Mouse (Mus musculus): Measurements from ENCODE around the gene Zyg11a. TPM values are rescaled to one million over a fixed set of nuclear protein-coding genes. Genes with fewer than 3 reads are reported as not detected.

Zyg11a gene
- polyA plus RNA-seq, 1 experiment from 2014 or later = not detected

DNA sequence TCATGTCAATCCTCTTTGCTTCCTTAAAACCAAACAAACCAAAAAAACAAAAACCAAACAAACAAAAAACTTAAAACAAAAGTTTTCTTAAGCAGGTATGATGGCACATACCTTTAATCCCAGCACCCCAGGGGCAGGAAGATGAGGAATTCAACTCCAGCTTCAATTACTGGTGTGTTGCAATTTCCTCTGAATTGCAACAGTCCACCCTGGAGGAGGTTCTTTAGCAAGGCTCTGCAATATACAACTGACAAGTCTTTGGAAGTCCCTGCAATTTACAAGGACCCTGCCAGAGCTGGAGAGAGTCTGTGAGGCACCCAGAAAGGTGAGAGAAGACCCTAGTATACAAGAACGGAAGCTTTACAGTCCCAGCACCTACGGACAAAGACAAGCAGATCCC, 4.8 kb downstream of the Zyg11a start:
- H3K9me3 ChIP-seq (replicated peaks; ENCODE audit: control insufficient read depth, low read length) = no peaks in the 10 kb centered on the region
- no peaks in the 10 kb centered on the region for H3K36me3 ChIP-seq (ENCODE audit: control insufficient read depth, insufficient read depth, low read length)
- peaks cover 24% of the 10 kb centered on the region; the same call in 1 of the 2 replicates for H3K27me3 ChIP-seq (replicated peaks; ENCODE audit: control insufficient read depth, insufficient read depth, low read length)
- ATAC-seq (no peak), DNase-seq (ENCODE audit: low spot score) (no peak)
- no peak overlapping the region for H3K27ac ChIP-seq (ENCODE audit: low read depth, low read length)
- H3K4me1 ChIP-seq (ENCODE audit: control insufficient read depth, insufficient read depth, low read length) = no peaks in the 10 kb centered on the region
- no peak overlapping the region for H3K9ac ChIP-seq (ENCODE audit: low read length)
- 89% methylated on average over 2 of the region's 2 CpGs for WGBS
- H3K4me3 ChIP-seq (ENCODE audit: low read depth, low read length) = no peak overlapping the region
- H3K4me2 ChIP-seq (ENCODE audit: low read length) = no peak overlapping the region

DNA sequence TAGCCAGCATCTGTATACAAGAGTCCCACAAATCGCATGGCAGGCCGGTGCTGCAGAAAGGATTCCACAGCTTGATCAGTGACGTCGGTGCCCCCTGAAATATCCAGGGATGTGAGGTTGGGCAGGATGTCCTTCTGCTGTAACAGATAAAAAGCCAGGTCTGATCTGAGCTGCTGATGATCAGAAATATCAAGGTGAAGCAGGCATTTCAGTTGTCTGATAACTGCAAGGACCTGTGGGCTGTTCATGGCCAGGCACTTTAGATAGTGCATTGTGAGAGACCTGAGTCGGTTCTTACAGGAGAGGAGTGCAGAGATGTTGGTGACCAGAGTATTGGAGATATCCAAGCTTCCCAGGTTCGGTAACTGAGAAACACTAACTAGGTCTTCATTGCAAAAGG, 13.2 kb downstream of the Zyg11a start:
- 94% methylated on average over 6 of the region's 6 CpGs for WGBS
- H3K27me3 ChIP-seq (replicated peaks; ENCODE audit: control insufficient read depth, insufficient read depth, low read length) = no peaks in the 10 kb centered on the region
- H3K9me3 ChIP-seq (replicated peaks; ENCODE audit: control insufficient read depth, low read length) = no peaks in the 10 kb centered on the region
- H3K4me1 ChIP-seq (ENCODE audit: control insufficient read depth, insufficient read depth, low read length) = no peaks in the 10 kb centered on the region
- H3K4me2 ChIP-seq (ENCODE audit: low read length) = no peak overlapping the region
- no peak overlapping the region for H3K9ac ChIP-seq (ENCODE audit: low read length)
- DNase-seq (ENCODE audit: low spot score) (no peak), ATAC-seq (no peak)
- no peak overlapping the region for H3K27ac ChIP-seq (ENCODE audit: low read depth, low read length)
- H3K36me3 ChIP-seq (ENCODE audit: control insufficient read depth, insufficient read depth, low read length) = no peaks in the 10 kb centered on the region
- H3K4me3 ChIP-seq (ENCODE audit: low read depth, low read length) = no peak overlapping the region

DNA sequence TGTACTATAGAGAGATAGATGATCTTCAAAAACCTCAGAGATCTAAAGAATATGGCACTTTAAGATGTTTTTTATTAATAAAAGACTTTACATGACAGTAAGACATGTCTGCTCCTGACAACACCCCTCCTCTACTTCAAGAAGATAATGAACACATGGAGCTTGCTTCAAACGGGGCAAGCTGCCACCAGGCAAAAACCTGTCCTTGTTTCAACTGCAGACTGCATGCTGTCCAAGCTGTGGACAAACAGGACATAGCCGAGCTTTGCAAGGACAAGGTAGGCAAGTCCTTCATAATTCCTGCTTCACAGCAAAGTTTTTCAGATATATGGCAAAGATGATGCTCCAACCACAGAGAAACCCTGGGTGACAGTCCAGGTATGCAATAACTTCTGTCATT, 18.6 kb downstream of the Zyg11a start:
- Histone ChIP-seq H3K9me3 (replicated peaks; ENCODE audit: control insufficient read depth, low read length) (no peaks in the 10 kb centered on the region), H3K27me3 (replicated peaks; ENCODE audit: control insufficient read depth, insufficient read depth, low read length) (no peaks in the 10 kb centered on the region), H3K27ac (ENCODE audit: low read depth, low read length) (no peak overlapping the region), H3K4me3 (ENCODE audit: low read depth, low read length) (no peak overlapping the region), H3K4me2 (ENCODE audit: low read length) (no peak overlapping the region), H3K4me1 (ENCODE audit: control insufficient read depth, insufficient read depth, low read length) (no peaks in the 10 kb centered on the region), H3K36me3 (ENCODE audit: control insufficient read depth, insufficient read depth, low read length) (no peaks in the 10 kb centered on the region), H3K9ac (ENCODE audit: low read length) (no peak overlapping the region)
- ATAC-seq (no peak), DNase-seq (ENCODE audit: low spot score) (no peak)
- 69% methylated on average over 2 of the region's 2 CpGs for WGBS

- Histone ChIP-seq H3K4me1 (ENCODE audit: control insufficient read depth, insufficient read depth, low read length) (no peaks in the 10 kb centered on the region), H3K4me3 (ENCODE audit: low read depth, low read length) (no peak overlapping the region), H3K9ac (ENCODE audit: low read length) (no peak overlapping the region), H3K4me2 (ENCODE audit: low read length) (no peak overlapping the region), H3K27me3 (replicated peaks; ENCODE audit: control insufficient read depth, insufficient read depth, low read length) (no peaks in the 10 kb centered on the region), H3K27ac (ENCODE audit: low read depth, low read length) (no peak overlapping the region), H3K36me3 (ENCODE audit: control insufficient read depth, insufficient read depth, low read length) (no peaks in the 10 kb centered on the region), H3K9me3 (replicated peaks; ENCODE audit: control insufficient read depth, low read length) (no peaks in the 10 kb centered on the region)
- DNase-seq (ENCODE audit: low spot score) (peak; percentile 17), ATAC-seq (no peak)
- WGBS = 68% methylated on average over 6 of the region's 6 CpGs
Measured at GRCm38 (mm10) chr4:108196277-108196855, 21.5 kb downstream of the Zyg11a start.

GRCm38 (mm10) chr4:108192821-108193323, 25.0 kb downstream of the Zyg11a start:
- no peak overlapping the region for H3K4me2 ChIP-seq (ENCODE audit: low read length)
- H3K27ac ChIP-seq (ENCODE audit: low read depth, low read length) = no peak overlapping the region
- no peaks in the 10 kb centered on the region for H3K36me3 ChIP-seq (ENCODE audit: control insufficient read depth, insufficient read depth, low read length)
- H3K27me3 ChIP-seq (replicated peaks; ENCODE audit: control insufficient read depth, insufficient read depth, low read length) = no peaks in the 10 kb centered on the region
- H3K9ac ChIP-seq (ENCODE audit: low read length) = no peak overlapping the region
- no peaks in the 10 kb centered on the region for H3K9me3 ChIP-seq (replicated peaks; ENCODE audit: control insufficient read depth, low read length)
- H3K4me3 ChIP-seq (ENCODE audit: low read depth, low read length) = no peak overlapping the region
- WGBS = 76% methylated on average over 2 of the region's 2 CpGs
- no peaks in the 10 kb centered on the region for H3K4me1 ChIP-seq (ENCODE audit: control insufficient read depth, insufficient read depth, low read length)
- ATAC-seq (no peak), DNase-seq (ENCODE audit: low spot score) (no peak)

DNA sequence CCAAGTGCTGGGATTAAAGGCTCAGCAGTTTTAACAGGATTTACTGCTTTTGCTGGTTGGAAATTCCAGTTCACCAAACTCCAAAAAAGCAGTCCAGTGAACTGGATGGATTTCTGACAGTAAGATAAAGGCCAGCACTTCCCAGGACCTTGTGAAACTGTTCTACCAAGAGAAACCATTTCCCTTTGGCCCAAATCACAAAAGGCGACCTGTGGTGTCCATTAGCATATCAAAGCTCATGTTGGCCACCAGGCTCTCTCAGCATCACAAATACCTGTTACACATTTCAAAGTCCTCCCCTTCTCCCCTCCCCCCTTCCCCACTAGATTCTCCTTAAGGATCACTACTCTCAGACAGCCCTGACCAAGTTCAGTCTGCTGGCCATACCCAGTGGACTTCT, 35.6 kb downstream of the Zyg11a start:
- no peak overlapping the region for H3K4me2 ChIP-seq (ENCODE audit: low read length)
- H3K4me3 ChIP-seq (ENCODE audit: low read depth, low read length) = no peak overlapping the region
- no peaks in the 10 kb centered on the region for H3K36me3 ChIP-seq (ENCODE audit: control insufficient read depth, insufficient read depth, low read length)
- no peaks in the 10 kb centered on the region for H3K27me3 ChIP-seq (replicated peaks; ENCODE audit: control insufficient read depth, insufficient read depth, low read length)
- H3K4me1 ChIP-seq (ENCODE audit: control insufficient read depth, insufficient read depth, low read length) = no peaks in the 10 kb centered on the region
- H3K9me3 ChIP-seq (replicated peaks; ENCODE audit: control insufficient read depth, low read length) = no peaks in the 10 kb centered on the region
- 22% methylated on average over 1 of the region's 1 CpGs for WGBS
- ATAC-seq (no peak), DNase-seq (ENCODE audit: low spot score) (no peak)
- no peak overlapping the region for H3K9ac ChIP-seq (ENCODE audit: low read length)
- H3K27ac ChIP-seq (ENCODE audit: low read depth, low read length) = no peak overlapping the region

- H3K9ac ChIP-seq (ENCODE audit: low read length) = no peak overlapping the region
- no peaks in the 10 kb centered on the region; the same call in 1 of the 2 replicates for H3K27me3 ChIP-seq (replicated peaks; ENCODE audit: control insufficient read depth, insufficient read depth, low read length)
- H3K4me2 ChIP-seq (ENCODE audit: low read length) = no peak overlapping the region
- H3K36me3 ChIP-seq (ENCODE audit: control insufficient read depth, insufficient read depth, low read length) = no peaks in the 10 kb centered on the region
- DNase-seq (ENCODE audit: low spot score) = no peak
- peaks cover 3% of the 10 kb centered on the region; the same call in 1 of the 2 replicates for H3K4me1 ChIP-seq (ENCODE audit: control insufficient read depth, insufficient read depth, low read length)
- H3K4me3 ChIP-seq (ENCODE audit: low read depth, low read length) = no peak overlapping the region
- H3K27ac ChIP-seq (ENCODE audit: low read depth, low read length) = no peak overlapping the region
- ATAC-seq = no peak
- 82% methylated on average over 6 of the region's 6 CpGs for WGBS
- H3K9me3 ChIP-seq (replicated peaks; ENCODE audit: control insufficient read depth, low read length) = no peaks in the 10 kb centered on the region
Measured at GRCm38 (mm10) chr4:108168056-108168455, 49.8 kb downstream of the Zyg11a start.

DNA sequence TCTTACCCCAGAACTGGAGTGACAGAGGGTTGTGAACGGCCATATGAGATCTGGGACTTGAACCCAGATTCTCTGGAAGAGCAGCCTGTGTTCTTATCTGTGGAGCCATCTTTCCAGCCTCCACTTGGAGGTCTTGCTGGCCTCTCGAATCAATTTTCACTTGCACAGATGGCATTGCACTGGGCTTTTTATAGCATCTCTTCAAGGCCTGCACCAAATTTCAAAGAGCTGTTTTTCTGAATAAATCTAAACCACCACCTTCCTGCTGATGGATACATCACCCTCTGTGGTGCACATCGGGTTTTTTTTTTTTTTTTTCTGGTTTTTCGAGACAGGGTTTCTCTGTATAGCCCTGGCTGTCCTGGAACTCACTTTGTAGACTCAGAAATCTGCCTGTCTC, 51.0 kb downstream of the Zyg11a start:
- no peak overlapping the region for H3K9ac ChIP-seq (ENCODE audit: low read length)
- no peaks in the 10 kb centered on the region for H3K36me3 ChIP-seq (ENCODE audit: control insufficient read depth, insufficient read depth, low read length)
- ATAC-seq (no peak), DNase-seq (ENCODE audit: low spot score) (no peak)
- H3K4me3 ChIP-seq (ENCODE audit: low read depth, low read length) = no peak overlapping the region
- H3K9me3 ChIP-seq (replicated peaks; ENCODE audit: control insufficient read depth, low read length) = no peaks in the 10 kb centered on the region
- H3K4me1 ChIP-seq (ENCODE audit: control insufficient read depth, insufficient read depth, low read length) = peaks cover 3% of the 10 kb centered on the region; the same call in 1 of the 2 replicates
- H3K4me2 ChIP-seq (ENCODE audit: low read length) = no peak overlapping the region
- no peak overlapping the region for H3K27ac ChIP-seq (ENCODE audit: low read depth, low read length)
- WGBS = 81% methylated on average over 4 of the region's 4 CpGs
- no peaks in the 10 kb centered on the region; the same call in 1 of the 2 replicates for H3K27me3 ChIP-seq (replicated peaks; ENCODE audit: control insufficient read depth, insufficient read depth, low read length)

DNA sequence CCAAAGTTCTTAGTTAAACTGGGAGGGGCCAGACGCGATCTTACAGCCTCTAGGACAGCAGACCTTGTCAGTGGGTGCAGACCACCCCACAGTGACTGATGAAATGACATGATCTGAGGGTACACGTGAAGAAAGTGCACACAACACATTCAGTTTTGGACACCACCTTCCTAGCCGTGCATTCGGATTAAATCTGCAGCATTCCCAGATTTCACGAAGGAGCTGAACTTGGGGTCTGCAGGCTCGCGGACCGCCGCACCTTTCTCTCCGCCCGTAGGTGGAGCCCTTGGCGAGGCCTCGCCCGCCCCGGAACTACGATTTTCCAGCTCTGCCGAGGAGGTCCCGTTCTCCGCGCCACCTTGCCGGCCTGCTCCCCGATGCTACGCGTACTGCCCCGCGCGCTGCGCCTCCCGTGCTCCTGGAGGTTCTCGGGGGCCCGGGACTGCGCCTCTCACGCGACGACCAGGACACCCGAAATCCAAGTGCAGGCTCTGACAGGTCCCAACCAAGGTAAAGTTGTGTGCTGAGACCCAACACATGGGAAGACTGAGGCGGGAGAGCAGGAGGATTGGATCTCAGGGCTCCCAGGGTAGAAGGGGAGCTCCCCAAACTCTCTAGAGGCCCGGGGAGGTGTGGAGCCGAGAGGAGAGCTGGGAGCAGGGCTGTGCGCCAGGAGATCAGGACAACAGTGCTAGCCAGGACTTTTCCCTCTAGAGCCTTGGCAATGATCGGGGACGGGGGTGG, 52.5 kb downstream of the Zyg11a start, which contains the start of gene Echdc2:
Echdc2 (plus strand) TSS at position 286 of the 744 bp plus-strand sequence.
- Histone ChIP-seq H3K27me3 (replicated peaks; ENCODE audit: control insufficient read depth, insufficient read depth, low read length) (no peaks in the 10 kb centered on the region; the same call in 1 of the 2 replicates), H3K9ac (ENCODE audit: low read length) (peak within 1 kb of the TSS; percentile 58), H3K36me3 (ENCODE audit: control insufficient read depth, insufficient read depth, low read length) (no peaks in the 10 kb centered on the region), H3K4me3 (ENCODE audit: low read depth, low read length) (peak within 1 kb of the TSS; percentile 40), H3K4me2 (ENCODE audit: low read length) (peak within 1 kb of the TSS; percentile 65), H3K4me1 (ENCODE audit: control insufficient read depth, insufficient read depth, low read length) (peaks cover 3% of the 10 kb centered on the region; the same call in 1 of the 2 replicates), H3K27ac (ENCODE audit: low read depth, low read length) (no peak within 1 kb of the TSS), H3K9me3 (replicated peaks; ENCODE audit: control insufficient read depth, low read length) (no peaks in the 10 kb centered on the region)
- peak; percentile 57; the same call in 1 of the 2 replicates for ATAC-seq
- peak; percentile 63 for DNase-seq (ENCODE audit: low spot score)
- under 1% methylated on average over 42 of the region's 43 CpGs for WGBS
